In genomic region chr6:129532556-129532941, GRCm38 (mm10) we compare ENCODE assay signal across 9 mouse cellular contexts. TPM values are rescaled to one million over a fixed set of nuclear protein-coding genes. Genes with fewer than 3 reads are reported as not detected.
DNase-seq lines count a peak whose midpoint lies in the region; ATAC-seq and TF ChIP-seq lines count a peak whose summit lies in the region.
"Had no signal": no experiment of that assay in that cellular context is flagged by ENCODE, and none has a peak within 500 bp of the region (broad histone marks: within the 10 kb centered on the region; RNA-seq: fewer than 3 reads in every experiment).

No protein-coding gene starts in this region.

- peak overlapping the region; percentile 87; the same call in 1 of the 2 replicates for H3K4me3 ChIP-seq in G1E (ENCODE audit: low read depth, low read length)
- H3K4me3 ChIP-seq in forebrain, embryonic 16.5 days (replicated peaks; ENCODE audit: low read length) = peak overlapping the region; percentile 72
- peak overlapping the region; percentile 86 for H3K4me3 ChIP-seq in lung, embryonic 15.5 days

- peak overlapping the region; percentile 82 for H3K9ac ChIP-seq in forebrain, embryonic 16.5 days (replicated peaks; ENCODE audit: low read depth, low read length)
- no peak overlapping the region for H3K9ac ChIP-seq in lung, embryonic 15.5 days

- H3K4me1 ChIP-seq in G1E (ENCODE audit: insufficient read depth, low read depth, low read length) = peaks cover 29% of the 10 kb centered on the region
- H3K4me1 ChIP-seq in forebrain, embryonic 16.5 days (replicated peaks; ENCODE audit: control insufficient read depth, insufficient read depth, low read length) = peaks cover 25% of the 10 kb centered on the region
- peaks cover 20% of the 10 kb centered on the region for H3K4me1 ChIP-seq in lung, embryonic 15.5 days

- peaks cover 26% of the 10 kb centered on the region for H3K36me3 ChIP-seq in G1E (replicated peaks)
- no peaks in the 10 kb centered on the region for H3K36me3 ChIP-seq in forebrain, embryonic 16.5 days (ENCODE audit: control insufficient read depth, insufficient read depth)
- H3K36me3 ChIP-seq in lung, embryonic 15.5 days = no peaks in the 10 kb centered on the region

- TF ChIP-seq CTCF in G1E (IDR thresholded peaks at IDR 0.05; ENCODE audit: low read depth, low read length) = no peak

- WGBS in forebrain, embryonic 16.5 days = 32% methylated on average over 7 of the region's 7 CpGs
- WGBS in lung, embryonic 15.5 days = 25% methylated on average over 7 of the region's 7 CpGs

- peak overlapping the region; percentile 57 for H3K4me2 ChIP-seq in forebrain, embryonic 16.5 days (ENCODE audit: low read length)
- peak overlapping the region; percentile 92 for H3K4me2 ChIP-seq in lung, embryonic 15.5 days

- peaks cover 9% of the 10 kb centered on the region; the same call in 1 of the 2 replicates for H3K27me3 ChIP-seq in G1E (ENCODE audit: insufficient read depth, low read length)
- no peaks in the 10 kb centered on the region for H3K27me3 ChIP-seq in forebrain, embryonic 16.5 days (replicated peaks; ENCODE audit: control insufficient read depth, insufficient read depth, low read length)
- no peaks in the 10 kb centered on the region for H3K27me3 ChIP-seq in lung, embryonic 15.5 days

- DNase-seq in G1E (ENCODE audit: low spot score) = peak; percentile 5
- DNase-seq in cerebellum, adult 11 months = peak; percentile 45
- peak; percentile 78 to 80 for DNase-seq in heart, postnatal 36 days
- DNase-seq in layer of hippocampus, adult 11-12 months (ENCODE audit: low spot score) = peak; percentile 69
- no peak for DNase-seq in thymus, postnatal 25 days

- ATAC-seq in G1E (ENCODE audit: extremely low read depth, insufficient number of reproducible peaks, low FRiP score, poor library complexity, severe bottlenecking) = no peak
- ATAC-seq in forebrain, embryonic 16.5 days = peak; percentile 29
- peak; percentile 55; the same call in 1 of the 2 replicates for ATAC-seq in lung, embryonic 15.5 days (ENCODE audit: borderline replicate concordance, extremely low read depth, low FRiP score, low TSS enrichment)
- ATAC-seq in neutrophil, adult 5-6 weeks (ENCODE audit: extremely low read depth, insufficient number of reproducible peaks, low FRiP score, poor library complexity, severe bottlenecking) = 0 out of 2 replicates have a peak, but pooled peaks have one; percentile 3

- intact Hi-C loops in heart, postnatal 36 days (cut with DNase I) = loop anchor here (10.0 kb wide), 1 partner anchor 1098 kb away; the partner anchor contains the start of gene Fkbp4

- no peaks in the 10 kb centered on the region for H3K9me3 ChIP-seq in G1E (replicated peaks)
- H3K9me3 ChIP-seq in forebrain, embryonic 16.5 days (ENCODE audit: control insufficient read depth, low read length) = no peaks in the 10 kb centered on the region
- H3K9me3 ChIP-seq in lung, embryonic 15.5 days = no peaks in the 10 kb centered on the region

- H3K27ac ChIP-seq in forebrain, embryonic 16.5 days (ENCODE audit: low read length) = peak overlapping the region; percentile 67
- peak overlapping the region; percentile 35; the same call in 1 of the 2 replicates for H3K27ac ChIP-seq in lung, embryonic 15.5 days

RNA-seq across cellular contexts. Expression of gene Gabarapl1, which starts 0.4 kb away (rescaled TPM):
- total RNA-seq in G1E (2014; fragmentation: Nextera tagmentation) (13.0 and 17.6 TPM in 2 replicates), G1E (2017) (51.7 and 67.0 TPM in 2 replicates)
- polyA plus RNA-seq in G1E (2012) = 51.5 and 55.4 TPM in 2 replicates
- 203 and 217 TPM in 2 replicates for polyA plus RNA-seq in forebrain, embryonic 16.5 days (2015; fragmentation: Nextera tagmentation; extraction: Ambion mirVana)
- 100 to 1,000 TPM; 151 to 152 TPM for total RNA-seq in heart, postnatal 36 days (2021)
- 47.0 and 48.2 TPM in 2 replicates for polyA plus RNA-seq in lung, embryonic 15.5 days (2015; fragmentation: Nextera tagmentation; extraction: Ambion mirVana)
- total RNA-seq in neutrophil, adult 5-6 weeks (2017) = 9.6 and 10.1 TPM in 2 replicates

RNA-seq across cellular contexts. Expression of gene Tmem52b, which starts 20.2 kb away (rescaled TPM):
- total RNA-seq in G1E (2014; fragmentation: Nextera tagmentation) = not detected in 2 replicates
- total RNA-seq in G1E (2017) = 0.05 and 0.12 TPM in 2 replicates
- polyA plus RNA-seq in G1E (2012) = not detected in 2 replicates
- polyA plus RNA-seq in forebrain, embryonic 16.5 days (2015; fragmentation: Nextera tagmentation; extraction: Ambion mirVana) = 0.09 TPM in 1 of 2 replicates, not detected in the other
- total RNA-seq in heart, postnatal 36 days (2021) = not detected
- 0.19 and 0.27 TPM in 2 replicates for polyA plus RNA-seq in lung, embryonic 15.5 days (2015; fragmentation: Nextera tagmentation; extraction: Ambion mirVana)
- 1.5 TPM in 1 of 2 replicates, not detected in the other for total RNA-seq in neutrophil, adult 5-6 weeks (2017)
- total RNA-seq: hematopoietic stem cell, adult 5-6 weeks had no signal

RNA-seq across cellular contexts. Expression of gene Olr1, which starts 25.6 kb away (rescaled TPM):
- not detected in 2 replicates for total RNA-seq in G1E (2014; fragmentation: Nextera tagmentation)
- total RNA-seq in G1E (2017) = 0.58 and 1.4 TPM in 2 replicates
- not detected in 2 replicates for polyA plus RNA-seq in G1E (2012)
- polyA plus RNA-seq in forebrain, embryonic 16.5 days (2015; fragmentation: Nextera tagmentation; extraction: Ambion mirVana) = not detected in 2 replicates
- total RNA-seq in heart, postnatal 36 days (2021) = under 1 TPM; 0.08 to 0.16 TPM
- 0.15 TPM in 1 of 2 replicates, not detected in the other for polyA plus RNA-seq in lung, embryonic 15.5 days (2015; fragmentation: Nextera tagmentation; extraction: Ambion mirVana)
- 0.49 and 2.2 TPM in 2 replicates for total RNA-seq in neutrophil, adult 5-6 weeks (2017)

RNA-seq across cellular contexts. Expression of gene Klre1, which starts 45.2 kb away (rescaled TPM):
- not detected in 2 replicates for total RNA-seq in G1E (2014; fragmentation: Nextera tagmentation)
- 0.12 and 0.16 TPM in 2 replicates for total RNA-seq in G1E (2017)
- polyA plus RNA-seq in G1E (2012) = not detected in 2 replicates
- not detected in 2 replicates for polyA plus RNA-seq in forebrain, embryonic 16.5 days (2015; fragmentation: Nextera tagmentation; extraction: Ambion mirVana)
- total RNA-seq in heart, postnatal 36 days (2021) = not detected
- polyA plus RNA-seq in lung, embryonic 15.5 days (2015; fragmentation: Nextera tagmentation; extraction: Ambion mirVana) = not detected in 2 replicates
- total RNA-seq in neutrophil, adult 5-6 weeks (2017) = 3.6 and 3.7 TPM in 2 replicates
- total RNA-seq: hematopoietic stem cell, adult 5-6 weeks had no signal

RNA-seq across cellular contexts. Expression of gene Klrd1, which starts 59.0 kb away (rescaled TPM):
- total RNA-seq in G1E (2014; fragmentation: Nextera tagmentation) (not detected in 2 replicates), G1E (2017) (not detected in 2 replicates)
- polyA plus RNA-seq in G1E (2012) = not detected in 2 replicates
- not detected in 2 replicates for polyA plus RNA-seq in forebrain, embryonic 16.5 days (2015; fragmentation: Nextera tagmentation; extraction: Ambion mirVana)
- total RNA-seq in heart, postnatal 36 days (2021) = under 1 TPM in 1 of 2 experiments, not detected in 1; 0.38 TPM
- 0.55 TPM in 1 of 2 replicates, not detected in the other for polyA plus RNA-seq in lung, embryonic 15.5 days (2015; fragmentation: Nextera tagmentation; extraction: Ambion mirVana)
- 25.5 and 29.5 TPM in 2 replicates for total RNA-seq in neutrophil, adult 5-6 weeks (2017)
